Mouse (Mus musculus) forebrain, embryonic 16.5 days (tissue): Measurements from ENCODE around the gene Slco2a1. TPM values are rescaled to one million over a fixed set of nuclear protein-coding genes. Genes with fewer than 3 reads are reported as not detected.

Source experiments
- ATAC-seq: fragments of 200-750 bp; cut with Nextera tagmentation; 2 replicates; pipeline ENCODE4 v1.8.0; 2017; ENCODE audit warnings: mild to moderate bottlenecking, moderate library complexity
- H3K27ac ChIP-seq: fragments of 300-500 bp; sonication (generic); 2 replicates; pipeline ENCODE4 v1.5.1; 2014; ENCODE audit warnings: low read length, control low read depth
- H3K27me3 ChIP-seq: fragments of 300-500 bp; sonication (generic); replicated peaks from 2 replicates; pipeline ENCODE4 v1.6.1; 2014; ENCODE audit warnings: low read length; ENCODE audit not compliant: control insufficient read depth, insufficient read depth
- H3K36me3 ChIP-seq: fragments of 300-500 bp; sonication (generic); 2 replicates; pipeline ENCODE4 v1.6.1; 2014; ENCODE audit not compliant: control insufficient read depth, insufficient read depth
- H3K4me1 ChIP-seq: fragments of 300-500 bp; sonication (generic); replicated peaks from 2 replicates; pipeline ENCODE4 v1.6.1; 2014; ENCODE audit warnings: low read length; ENCODE audit not compliant: control insufficient read depth, insufficient read depth
- H3K4me2 ChIP-seq: fragments of 300-500 bp; sonication (generic); 2 replicates; pipeline ENCODE4 v1.6.1; 2014; ENCODE audit warnings: mild to moderate bottlenecking, low read length, control low read depth
- H3K4me3 ChIP-seq: fragments of 300-500 bp; sonication (generic); replicated peaks from 2 replicates; pipeline ENCODE4 v1.5.1; 2014; ENCODE audit warnings: mild to moderate bottlenecking, low read length, control low read depth
- H3K9ac ChIP-seq: fragments of 300-500 bp; sonication (generic); replicated peaks from 2 replicates; pipeline ENCODE4 v1.6.1; 2014; ENCODE audit warnings: low read depth, low read length, control low read depth
- H3K9me3 ChIP-seq: fragments of 300-500 bp; sonication (generic); 2 replicates; pipeline ENCODE4 v1.6.1; 2016; ENCODE audit warnings: low read length; ENCODE audit not compliant: control insufficient read depth
- WGBS: fragments of 180-500 bp; shearing (Covaris S2); extraction: QIAGEN DNeasy Blood & Tissue Kit; methylation state at CpG from one replicate; pipeline ENCODE4 v1.1.7; 2014; 5-methylcytosine and 5-hydroxymethylcytosine counted together
- polyA plus RNA-seq: library from polyadenylated mRNA; unstranded; fragments of >200 nt; fragmentation: Nextera tagmentation; extraction: Ambion mirVana; gene quantifications from 2 replicates; pipeline ENCODE4 v1.2.1, GENCODE M21; 2015

Gene Slco2a1
- polyA plus RNA-seq, 1 experiment from 2014 or later, result 3.1 TPM

DNA sequence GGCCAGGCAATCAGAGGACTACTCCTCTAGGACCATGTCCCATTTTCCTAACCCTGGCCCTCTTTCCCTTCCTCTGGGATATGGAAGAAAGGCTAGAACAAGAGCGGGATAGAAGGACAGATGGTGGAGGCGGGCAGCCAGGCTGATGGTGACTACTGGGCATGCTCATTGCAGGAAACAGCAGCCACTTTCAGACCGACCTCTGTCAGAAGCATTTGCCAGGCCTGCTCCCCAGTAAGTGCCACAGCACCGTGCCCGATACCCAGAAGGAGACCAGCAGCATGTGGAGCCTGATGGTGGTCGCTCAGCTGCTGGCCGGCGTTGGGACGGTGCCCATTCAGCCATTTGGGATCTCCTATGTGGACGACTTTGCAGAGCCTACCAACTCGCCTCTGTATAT lies 79.1 kb downstream of the Slco2a1 start:
- no peaks in the 10 kb centered on the region for H3K9me3 ChIP-seq
- H3K27ac ChIP-seq, result no peak overlapping the region
- peaks cover 4% of the 10 kb centered on the region; the same call in 1 of the 2 replicates for H3K4me1 ChIP-seq
- peak; percentile 15; the same call in 1 of the 2 replicates for ATAC-seq
- H3K27me3 ChIP-seq, result no peaks in the 10 kb centered on the region
- 69% methylated on average over 11 of the region's 11 CpGs for WGBS
- no peak overlapping the region for H3K9ac ChIP-seq
- no peak overlapping the region for H3K4me2 ChIP-seq
- H3K36me3 ChIP-seq, result no peaks in the 10 kb centered on the region
- H3K4me3 ChIP-seq, result no peak overlapping the region

DNA sequence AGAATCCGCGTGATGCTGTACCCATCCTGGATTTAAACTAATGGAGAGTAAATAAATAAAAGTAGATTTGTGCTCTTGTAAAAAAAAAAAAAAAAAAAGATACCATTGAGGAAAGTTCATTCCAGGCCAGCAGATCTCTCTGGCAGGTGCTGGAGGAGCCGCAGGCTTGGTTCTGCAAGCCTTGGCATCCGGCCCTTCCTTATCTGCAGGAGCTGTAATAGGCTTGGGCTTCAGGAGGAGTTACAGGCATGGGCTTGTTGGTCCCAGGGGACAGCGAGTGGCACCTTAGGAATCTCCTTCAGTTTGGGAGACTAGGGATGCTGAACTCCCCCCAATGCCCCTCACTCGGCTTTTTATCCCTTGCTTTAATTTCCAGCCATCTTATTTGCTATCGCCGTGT lies 80.3 kb downstream of the Slco2a1 start:
- no peak overlapping the region for H3K4me2 ChIP-seq
- H3K4me1 ChIP-seq, result peaks cover 4% of the 10 kb centered on the region; the same call in 1 of the 2 replicates
- no peak for ATAC-seq
- no peaks in the 10 kb centered on the region for H3K27me3 ChIP-seq
- H3K9me3 ChIP-seq, result no peaks in the 10 kb centered on the region
- no peaks in the 10 kb centered on the region for H3K36me3 ChIP-seq
- 89% methylated on average over 8 of the region's 8 CpGs for WGBS
- H3K9ac ChIP-seq, result no peak overlapping the region
- H3K4me3 ChIP-seq, result no peak overlapping the region
- no peak overlapping the region for H3K27ac ChIP-seq

DNA sequence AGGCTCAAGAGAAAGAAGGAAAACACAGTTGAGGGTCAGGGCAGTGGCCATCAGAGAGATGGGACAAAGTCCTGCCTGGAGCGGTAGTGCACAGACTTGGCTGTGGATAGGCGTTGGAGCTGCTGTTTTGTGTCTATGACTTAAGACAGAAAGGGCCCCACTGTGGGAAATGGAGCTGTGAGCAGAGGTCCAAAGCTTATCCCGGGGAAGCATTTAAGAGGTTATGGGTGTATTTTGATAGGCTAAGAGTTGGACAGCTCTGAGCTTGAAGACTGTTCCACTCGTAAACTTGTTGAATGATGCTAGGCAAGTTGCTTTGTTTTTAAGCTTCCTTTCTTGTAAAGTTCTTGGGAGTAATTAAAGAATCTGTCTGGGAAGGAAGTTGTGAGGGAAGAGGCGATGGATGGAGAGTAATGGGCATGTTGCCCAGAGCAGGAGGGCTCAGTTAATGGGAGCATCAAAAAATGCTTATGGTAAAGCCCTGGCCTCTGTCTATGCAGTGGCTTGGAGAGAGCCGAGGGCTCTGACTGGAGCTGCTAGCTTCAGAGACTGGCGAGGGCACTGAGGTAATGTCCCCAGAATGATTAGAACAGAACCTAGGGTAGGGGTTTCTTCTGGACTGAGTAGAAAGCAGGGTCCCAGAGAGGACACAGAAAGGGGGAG lies 83.2 kb downstream of the Slco2a1 start:
- no peak for ATAC-seq
- H3K9ac ChIP-seq, result no peak overlapping the region

DNA sequence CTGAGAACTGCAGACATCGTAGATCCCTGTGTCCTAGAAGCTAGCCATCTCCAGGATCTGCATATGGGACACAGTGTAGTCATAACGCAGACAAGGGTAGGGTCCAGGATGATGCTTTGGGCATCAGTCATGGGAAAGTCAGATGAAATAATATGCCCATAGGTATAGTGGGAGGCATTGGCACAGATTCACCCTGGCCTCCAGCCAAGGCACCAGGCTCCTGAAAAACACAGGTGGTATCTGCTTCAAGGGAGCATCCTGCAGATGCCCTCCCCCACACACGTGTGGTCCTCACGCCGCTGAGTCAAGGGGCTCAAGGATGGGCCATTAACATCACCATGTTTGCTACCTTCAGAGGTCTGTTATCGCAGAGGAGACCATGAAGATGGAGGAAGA lies 83.7 kb downstream of the Slco2a1 start:
- H3K36me3 ChIP-seq, result no peaks in the 10 kb centered on the region
- H3K9me3 ChIP-seq, result 0 out of 2 replicates have a peak, but pooled peaks cover 2% of the 10 kb centered on the region
- H3K9ac ChIP-seq, result no peak overlapping the region
- ATAC-seq, result no peak
- no peaks in the 10 kb centered on the region for H3K4me1 ChIP-seq
- no peak overlapping the region for H3K27ac ChIP-seq
- 90% methylated on average over 6 of the region's 6 CpGs for WGBS
- H3K4me3 ChIP-seq, result no peak overlapping the region
- no peak overlapping the region for H3K4me2 ChIP-seq
- H3K27me3 ChIP-seq, result no peaks in the 10 kb centered on the region

More for the DNA sequence above, 83.2 kb downstream of the Slco2a1 start:
- Histone ChIP-seq H3K4me1 (peaks cover 4% of the 10 kb centered on the region; the same call in 1 of the 2 replicates), H3K27ac (no peak overlapping the region), H3K4me2 (no peak overlapping the region), H3K9me3 (0 out of 2 replicates have a peak, but pooled peaks cover 2% of the 10 kb centered on the region), H3K36me3 (no peaks in the 10 kb centered on the region), H3K4me3 (no peak overlapping the region), H3K27me3 (no peaks in the 10 kb centered on the region)
- 68% methylated on average over 7 of the region's 7 CpGs for WGBS

DNA sequence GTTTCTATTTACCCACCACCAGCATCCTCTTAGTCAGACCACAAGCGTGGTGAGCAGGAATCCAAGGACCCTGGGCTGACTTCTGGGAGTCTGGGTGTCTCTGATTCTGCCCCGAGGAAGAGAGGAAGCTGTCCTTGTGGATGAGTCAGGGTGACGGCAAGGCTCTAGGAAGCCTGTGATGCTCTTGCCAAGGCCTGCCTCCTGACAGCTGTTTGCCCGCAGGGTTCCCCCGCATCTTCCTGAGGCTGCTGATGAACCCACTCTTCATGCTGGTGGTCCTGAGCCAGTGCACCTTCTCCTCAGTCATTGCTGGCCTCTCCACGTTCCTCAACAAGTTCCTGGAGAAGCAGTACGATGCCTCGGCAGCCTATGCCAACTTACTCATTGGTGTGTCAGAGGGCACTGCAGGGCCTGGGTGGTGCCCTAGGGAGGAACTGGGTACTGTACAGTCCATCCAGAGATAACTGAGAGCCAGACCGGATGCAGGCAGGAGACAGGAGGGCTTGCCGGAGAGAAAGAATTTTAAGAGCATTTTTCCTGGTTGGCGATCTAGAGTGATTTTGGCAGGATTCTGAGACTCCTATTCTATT lies 84.5 kb downstream of the Slco2a1 start:
- no peak overlapping the region for H3K4me2 ChIP-seq
- 0 out of 2 replicates have a peak, but pooled peaks cover 2% of the 10 kb centered on the region for H3K9me3 ChIP-seq
- H3K27me3 ChIP-seq, result no peaks in the 10 kb centered on the region
- no peak overlapping the region for H3K9ac ChIP-seq
- WGBS, result 88% methylated on average over 11 of the region's 11 CpGs
- no peaks in the 10 kb centered on the region for H3K36me3 ChIP-seq
- no peak overlapping the region for H3K27ac ChIP-seq
- no peak for ATAC-seq
- H3K4me3 ChIP-seq, result no peak overlapping the region
- H3K4me1 ChIP-seq, result no peaks in the 10 kb centered on the region

DNA sequence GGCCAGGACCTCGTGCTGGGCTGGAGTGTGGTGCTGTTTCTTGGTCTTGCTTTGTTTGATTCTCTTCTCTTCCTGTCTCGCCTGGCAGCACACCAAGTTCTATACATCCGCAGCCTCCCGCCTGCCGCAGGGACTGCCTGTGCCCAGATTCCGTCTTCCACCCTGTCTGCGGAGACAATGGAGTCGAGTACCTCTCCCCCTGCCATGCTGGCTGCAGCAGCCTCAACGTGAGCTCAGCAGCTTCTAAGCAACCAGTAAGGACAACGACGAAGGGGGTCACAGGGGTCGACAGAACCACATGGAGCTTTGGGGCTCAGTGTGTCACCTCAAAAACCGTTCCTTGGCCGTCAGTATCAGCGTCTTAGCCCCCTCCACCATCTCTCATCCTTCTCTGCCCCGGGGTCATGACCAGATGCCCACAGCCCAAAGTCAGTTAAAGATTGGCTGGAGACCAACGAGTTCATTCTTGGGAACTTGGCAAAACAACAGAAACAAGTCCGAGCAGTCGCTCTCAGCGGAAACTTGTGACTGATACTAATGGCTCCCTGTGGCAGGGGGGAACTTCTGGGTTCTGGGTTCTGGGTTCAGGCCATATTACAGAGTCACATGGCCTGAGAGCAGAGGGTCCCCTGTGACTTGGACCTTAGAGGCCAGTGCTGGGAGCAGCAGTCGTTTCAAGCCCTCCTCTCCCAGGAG lies 88.5 kb downstream of the Slco2a1 start:
- Histone ChIP-seq H3K27ac (no peak overlapping the region), H3K4me1 (no peaks in the 10 kb centered on the region), H3K27me3 (no peaks in the 10 kb centered on the region), H3K4me2 (no peak overlapping the region), H3K9me3 (0 out of 2 replicates have a peak, but pooled peaks cover 2% of the 10 kb centered on the region), H3K4me3 (no peak overlapping the region), H3K9ac (no peak overlapping the region), H3K36me3 (no peaks in the 10 kb centered on the region)
- WGBS, result 64% methylated on average over 21 of the region's 21 CpGs
- no peak for ATAC-seq

DNA sequence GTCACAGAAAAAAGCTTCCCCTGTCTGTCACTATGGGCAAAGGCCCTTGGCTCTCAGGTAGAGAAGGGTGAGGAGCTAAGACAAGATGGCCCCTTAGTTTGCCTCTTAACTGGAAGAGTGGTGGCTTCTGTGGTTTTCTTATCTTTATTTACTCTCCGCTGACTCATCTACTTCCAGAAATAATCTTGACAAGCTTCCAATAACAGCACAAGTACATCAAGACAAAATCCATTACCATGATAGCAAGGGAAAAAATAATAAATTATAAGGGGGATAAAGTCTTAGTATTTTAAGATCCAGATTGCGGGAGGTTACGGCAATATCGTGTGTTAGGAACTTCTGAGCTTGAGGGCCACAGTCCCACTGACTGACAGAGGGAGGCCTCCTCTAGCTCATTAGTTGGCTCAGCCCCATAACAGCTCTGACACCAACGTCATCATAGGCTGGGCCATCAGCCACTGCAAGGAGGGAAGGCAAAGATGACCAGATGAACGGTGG lies 89.7 kb downstream of the Slco2a1 start:
- H3K9ac ChIP-seq, result no peak overlapping the region
- no peak overlapping the region for H3K27ac ChIP-seq
- H3K9me3 ChIP-seq, result 0 out of 2 replicates have a peak, but pooled peaks cover 2% of the 10 kb centered on the region
- WGBS, result 94% methylated on average over 6 of the region's 6 CpGs
- H3K4me1 ChIP-seq, result no peaks in the 10 kb centered on the region
- no peaks in the 10 kb centered on the region for H3K36me3 ChIP-seq
- ATAC-seq, result no peak
- H3K27me3 ChIP-seq, result no peaks in the 10 kb centered on the region
- no peak overlapping the region for H3K4me2 ChIP-seq
- no peak overlapping the region for H3K4me3 ChIP-seq

DNA sequence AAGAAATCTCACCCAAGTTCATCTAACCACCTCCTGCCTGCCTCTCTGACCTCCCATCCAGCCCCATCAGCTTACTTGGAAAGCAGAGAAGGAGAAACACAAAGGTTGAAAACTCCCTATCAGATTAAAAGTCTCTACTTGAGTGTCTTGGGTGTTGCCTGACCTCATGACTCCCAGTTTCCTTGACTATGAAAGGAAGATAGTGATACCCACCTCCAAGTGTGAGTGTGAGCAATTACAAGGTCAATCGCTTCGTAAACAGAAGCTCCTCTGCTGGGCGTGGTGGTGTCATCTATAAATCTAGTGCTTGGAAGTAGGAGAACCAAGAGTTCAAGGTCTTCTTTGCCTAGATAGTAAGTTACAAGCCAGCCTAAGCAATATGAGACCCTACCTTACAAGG lies 91.7 kb downstream of the Slco2a1 start:
- no peak for ATAC-seq
- 97% methylated on average over 3 of the region's 3 CpGs for WGBS
- no peak overlapping the region for H3K4me3 ChIP-seq

DNA sequence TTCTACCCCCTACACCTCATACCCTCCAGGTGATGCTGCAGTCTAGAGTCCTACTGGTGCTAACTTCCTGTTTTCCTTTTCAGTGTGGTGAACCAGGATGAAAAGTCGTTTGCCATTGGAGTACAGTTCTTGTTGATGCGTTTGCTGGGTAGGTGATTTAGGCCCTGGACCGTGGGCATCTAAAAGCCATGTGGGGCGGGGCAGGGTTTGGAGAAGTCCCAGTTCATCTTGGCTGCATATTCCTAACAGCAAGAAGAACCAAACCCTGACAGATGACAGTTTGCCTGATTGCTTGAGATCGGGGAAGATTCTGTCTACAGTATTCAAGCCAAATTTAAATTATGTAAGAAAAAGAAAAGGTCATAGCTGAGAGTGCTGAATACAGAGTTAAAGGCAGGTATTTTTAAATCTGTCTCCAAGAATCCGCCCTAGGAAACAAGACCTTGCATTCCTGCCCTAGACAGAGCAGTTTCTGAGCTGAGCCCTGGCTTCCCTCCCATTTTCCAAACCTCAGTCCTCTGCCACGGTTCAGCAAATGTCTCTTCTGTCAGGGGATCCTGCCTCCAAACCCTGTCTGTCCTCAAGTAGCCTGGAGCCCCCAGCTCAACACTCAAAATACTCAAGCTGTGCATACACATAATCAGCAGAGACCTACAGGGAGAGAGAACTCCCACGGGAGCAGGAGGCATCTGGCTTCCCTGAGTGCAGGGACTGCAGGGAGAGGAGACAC lies 93.9 kb downstream of the Slco2a1 start:
- Histone ChIP-seq H3K4me1 (no peaks in the 10 kb centered on the region), H3K9me3 (no peaks in the 10 kb centered on the region), H3K36me3 (no peaks in the 10 kb centered on the region), H3K9ac (no peak overlapping the region), H3K27ac (no peak overlapping the region), H3K4me3 (no peak overlapping the region), H3K4me2 (no peak overlapping the region), H3K27me3 (no peaks in the 10 kb centered on the region)
- ATAC-seq, result no peak
- WGBS, result 81% methylated on average over 8 of the region's 8 CpGs

More for the DNA sequence above, 91.7 kb downstream of the Slco2a1 start:
- Histone ChIP-seq H3K36me3 (no peaks in the 10 kb centered on the region), H3K4me2 (no peak overlapping the region), H3K4me1 (no peaks in the 10 kb centered on the region), H3K9ac (no peak overlapping the region), H3K27ac (no peak overlapping the region), H3K27me3 (no peaks in the 10 kb centered on the region), H3K9me3 (no peaks in the 10 kb centered on the region)
